Mouse (Mus musculus) embryonic facial prominence, embryonic 15.5 days (tissue): Measurements from ENCODE around the gene Ptpa. TPM values are rescaled to one million over a fixed set of nuclear protein-coding genes. Genes with fewer than 3 reads are reported as not detected.

ENCODE experiments used
- ATAC-seq: fragments of 200-750 bp; cut with Nextera tagmentation; 2 replicates; pipeline ENCODE4 v1.8.0; 2017; ENCODE audit warnings: low read depth, moderate TSS enrichment; ENCODE audit not compliant: insufficient number of reproducible peaks, low FRiP score, low TSS enrichment
- H3K27ac ChIP-seq: fragments of 300-500 bp; sonication (generic); replicated peaks from 2 replicates; pipeline ENCODE4 v1.5.1; 2015; ENCODE audit warnings: mild to moderate bottlenecking, inconsistent platforms
- H3K27me3 ChIP-seq: fragments of 300-500 bp; sonication (generic); 2 replicates; pipeline ENCODE4 v1.6.1; 2015; ENCODE audit warnings: inconsistent platforms
- H3K36me3 ChIP-seq: fragments of 300-500 bp; sonication (generic); 2 replicates; pipeline ENCODE4 v1.6.1; 2015; ENCODE audit warnings: mild to moderate bottlenecking, inconsistent platforms
- H3K4me1 ChIP-seq: fragments of 300-500 bp; sonication (generic); 2 replicates; pipeline ENCODE4 v1.6.1; 2015; ENCODE audit warnings: inconsistent platforms
- H3K4me2 ChIP-seq: fragments of 300-500 bp; sonication (generic); replicated peaks from 2 replicates; pipeline ENCODE4 v1.6.1; 2015; ENCODE audit warnings: mild to moderate bottlenecking, inconsistent platforms
- H3K4me3 ChIP-seq: fragments of 300-500 bp; sonication (generic); replicated peaks from 2 replicates; pipeline ENCODE4 v1.5.1; 2015; ENCODE audit warnings: mild to moderate bottlenecking, inconsistent platforms
- H3K9ac ChIP-seq: fragments of 300-500 bp; sonication (generic); 2 replicates; pipeline ENCODE4 v1.6.1; 2015; ENCODE audit warnings: inconsistent platforms
- H3K9me3 ChIP-seq: fragments of 300-500 bp; sonication (generic); replicated peaks from 2 replicates; pipeline ENCODE4 v1.6.1; 2016; ENCODE audit warnings: inconsistent platforms
- WGBS: fragments of 180-500 bp; shearing (Covaris S2); methylation state at CpG from one replicate; pipeline ENCODE4 v1.1.7; 2015; 5-methylcytosine and 5-hydroxymethylcytosine counted together
- polyA plus RNA-seq: library from polyadenylated mRNA; unstranded; fragments of >200 nt; fragmentation: Nextera tagmentation; extraction: Ambion mirVana; gene quantifications from 2 replicates; pipeline ENCODE4 v1.2.1, GENCODE M21; 2015

Gene Ptpa
- polyA plus RNA-seq, 1 experiment from 2014 or later: 146 TPM

DNA sequence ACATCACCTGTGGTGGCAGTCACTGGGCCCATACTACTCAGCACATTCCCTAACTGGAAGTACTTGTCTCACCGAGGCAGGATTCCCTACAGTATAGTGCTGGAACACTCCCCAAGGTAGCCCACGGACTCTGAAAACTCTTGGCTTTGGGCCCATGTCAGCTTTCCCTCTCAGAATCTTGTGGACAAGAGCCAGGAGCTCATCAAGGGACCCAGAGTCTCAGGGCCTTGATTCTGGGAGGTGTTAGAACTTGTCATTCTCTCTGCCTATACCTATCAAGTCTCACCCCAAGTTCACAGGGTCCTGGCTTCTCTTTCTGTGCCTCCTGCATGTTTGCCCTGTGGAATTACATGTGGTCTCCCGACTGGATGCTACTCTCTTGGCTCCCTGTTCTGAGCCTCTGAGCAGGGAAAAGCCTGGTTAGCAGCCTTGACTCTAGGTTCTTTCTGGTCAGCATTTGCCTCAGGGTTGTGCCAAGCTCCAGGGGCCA lies 24.4 kb downstream of the Ptpa start:
- peak overlapping the region; percentile 31 for H3K9ac ChIP-seq
- peaks cover 59% of the 10 kb centered on the region for H3K4me1 ChIP-seq
- 13% methylated on average over 3 of the region's 3 CpGs for WGBS
- H3K36me3 ChIP-seq: peaks cover 40% of the 10 kb centered on the region
- peak overlapping the region; percentile 100 for H3K27ac ChIP-seq
- peak overlapping the region; percentile 53; the same call in 1 of the 2 replicates for H3K4me2 ChIP-seq
- H3K9me3 ChIP-seq: no peaks in the 10 kb centered on the region
- H3K27me3 ChIP-seq: no peaks in the 10 kb centered on the region
- H3K4me3 ChIP-seq: no peak overlapping the region
- ATAC-seq: no peak

DNA sequence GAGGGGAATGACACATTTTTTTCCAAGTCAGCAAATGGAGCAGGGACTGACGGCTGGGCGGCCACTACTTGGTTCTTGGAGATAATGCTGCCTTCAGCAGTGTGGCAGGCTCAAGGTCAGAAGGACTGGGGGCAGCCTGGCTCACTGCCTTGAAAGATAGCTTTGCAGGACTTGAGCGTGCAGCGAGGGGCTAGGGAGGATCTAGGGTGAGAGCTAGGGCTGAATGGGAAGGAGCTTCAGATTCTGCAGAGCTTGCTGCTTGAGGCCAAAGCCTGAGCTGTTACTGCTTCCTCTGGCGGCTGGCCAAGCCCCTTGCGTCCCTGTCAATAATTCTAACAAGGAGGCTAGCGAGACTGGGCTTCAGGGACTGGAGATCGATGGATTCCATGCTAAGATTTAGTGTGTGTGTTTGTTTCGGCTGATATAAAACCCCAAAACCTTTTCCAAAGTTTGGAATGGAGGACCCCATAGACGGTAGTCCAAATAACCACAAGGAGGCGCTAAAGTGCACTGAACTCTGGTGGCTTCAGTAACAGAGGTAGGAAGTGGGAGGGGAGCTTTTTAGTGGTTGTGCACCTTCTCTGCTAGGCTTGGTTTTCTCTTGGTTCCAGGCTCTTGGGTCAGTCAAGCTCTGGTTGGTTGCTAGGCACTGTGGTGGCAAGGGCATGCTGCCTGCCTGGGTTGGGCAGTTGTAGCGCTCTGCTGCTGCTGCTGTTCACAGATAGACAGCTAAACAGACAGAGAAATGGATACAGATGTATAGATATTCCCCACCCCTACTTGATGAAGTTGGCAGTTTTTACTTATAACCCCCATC lies 25.1 kb downstream of the Ptpa start:
- peaks cover 65% of the 10 kb centered on the region for H3K4me1 ChIP-seq
- WGBS: 6% methylated on average over 12 of the region's 12 CpGs
- peak; percentile 46 for ATAC-seq
- peak overlapping the region; percentile 29; the same call in 1 of the 2 replicates for H3K4me3 ChIP-seq
- H3K9ac ChIP-seq: peak overlapping the region; percentile 31
- peaks cover 42% of the 10 kb centered on the region for H3K36me3 ChIP-seq
- H3K4me2 ChIP-seq: peak overlapping the region; percentile 53
- no peaks in the 10 kb centered on the region for H3K27me3 ChIP-seq
- H3K27ac ChIP-seq: peak overlapping the region; percentile 100
- H3K9me3 ChIP-seq: no peaks in the 10 kb centered on the region

DNA sequence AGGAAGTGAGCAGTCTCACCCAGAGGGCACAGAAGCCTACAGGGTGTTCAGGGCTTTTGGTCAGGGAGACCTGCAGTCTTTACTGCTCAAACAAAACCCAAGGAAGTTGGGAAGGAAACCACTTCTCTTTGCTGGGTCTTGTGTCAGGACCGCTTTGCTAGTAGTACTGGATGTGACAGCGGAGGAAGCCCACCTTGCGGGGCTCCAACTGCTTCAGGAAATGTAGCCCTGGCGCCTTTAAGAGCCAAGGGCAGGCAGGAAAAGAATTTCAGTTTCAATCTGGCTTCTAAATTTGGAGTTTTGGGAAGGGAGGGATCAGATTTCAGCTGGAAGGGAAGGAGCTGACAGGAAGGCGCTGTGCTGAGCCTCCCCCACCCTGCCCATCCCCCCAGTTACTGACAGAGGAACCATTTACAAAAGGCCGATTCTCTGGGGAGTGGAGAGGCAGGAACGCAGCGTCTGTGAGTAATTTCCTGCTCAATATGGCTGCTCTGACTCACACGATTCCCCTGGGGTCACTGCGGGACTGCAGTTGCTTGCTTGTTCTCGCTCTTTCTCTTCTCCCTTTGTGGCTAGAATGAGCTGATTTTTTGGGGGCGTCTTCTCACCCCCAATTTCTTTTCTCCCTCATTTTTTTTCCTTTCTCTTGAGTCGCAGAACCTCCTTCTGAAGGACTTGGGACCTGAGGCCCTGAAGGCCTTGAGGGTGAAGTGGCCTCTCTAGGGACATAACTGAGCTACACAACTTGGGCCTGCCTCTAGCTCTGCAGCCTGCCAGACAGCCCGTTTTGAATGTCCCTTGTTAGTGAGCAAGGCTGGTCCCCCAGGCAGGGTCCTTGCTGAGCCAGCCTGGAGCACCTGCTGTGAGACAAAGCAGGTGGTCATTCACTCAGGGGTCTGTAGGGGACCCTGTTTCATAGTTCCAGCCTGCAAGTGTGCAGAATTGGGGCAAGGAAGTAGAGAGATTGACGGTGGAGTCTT lies 26.0 kb downstream of the Ptpa start:
- H3K4me3 ChIP-seq: peak overlapping the region; percentile 29
- peak; percentile 83 for ATAC-seq
- H3K4me1 ChIP-seq: peaks cover 68% of the 10 kb centered on the region
- peak overlapping the region; percentile 100 for H3K27ac ChIP-seq
- peaks cover 46% of the 10 kb centered on the region for H3K36me3 ChIP-seq
- H3K9ac ChIP-seq: peak overlapping the region; percentile 15; the same call in 1 of the 2 replicates
- peak overlapping the region; percentile 53 for H3K4me2 ChIP-seq
- no peaks in the 10 kb centered on the region for H3K27me3 ChIP-seq
- H3K9me3 ChIP-seq: no peaks in the 10 kb centered on the region
- WGBS: 2% methylated on average over 15 of the region's 15 CpGs

DNA sequence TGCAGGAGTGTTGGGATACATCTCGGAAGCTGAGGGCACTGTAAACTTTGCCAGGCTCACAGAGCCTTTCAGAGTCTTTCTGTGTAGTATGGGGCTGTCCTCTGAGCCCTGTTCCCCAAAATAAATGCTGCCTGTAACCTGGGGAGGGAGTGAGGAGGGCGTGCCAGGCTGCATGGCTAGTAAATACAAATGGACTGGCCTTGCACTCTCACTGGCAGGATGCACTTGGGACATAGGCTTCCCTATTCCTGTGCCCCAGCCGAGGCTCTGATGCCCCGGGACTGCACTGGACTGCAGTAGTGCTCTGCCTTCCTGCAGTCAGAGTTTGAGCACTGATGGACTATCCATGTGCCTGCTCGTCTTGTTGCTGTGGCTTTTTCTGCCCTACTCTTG lies 26.7 kb downstream of the Ptpa start:
- H3K4me3 ChIP-seq: peak overlapping the region; percentile 29
- no peak for ATAC-seq
- H3K4me1 ChIP-seq: peaks cover 68% of the 10 kb centered on the region
- H3K27ac ChIP-seq: peak overlapping the region; percentile 100
- 0 out of 2 replicates have a peak overlapping the region, but pooled peaks have one; percentile 6 for H3K9ac ChIP-seq
- no peaks in the 10 kb centered on the region for H3K9me3 ChIP-seq
- WGBS: 24% methylated on average over 5 of the region's 5 CpGs
- peak overlapping the region; percentile 53 for H3K4me2 ChIP-seq
- H3K27me3 ChIP-seq: no peaks in the 10 kb centered on the region
- H3K36me3 ChIP-seq: peaks cover 41% of the 10 kb centered on the region

DNA sequence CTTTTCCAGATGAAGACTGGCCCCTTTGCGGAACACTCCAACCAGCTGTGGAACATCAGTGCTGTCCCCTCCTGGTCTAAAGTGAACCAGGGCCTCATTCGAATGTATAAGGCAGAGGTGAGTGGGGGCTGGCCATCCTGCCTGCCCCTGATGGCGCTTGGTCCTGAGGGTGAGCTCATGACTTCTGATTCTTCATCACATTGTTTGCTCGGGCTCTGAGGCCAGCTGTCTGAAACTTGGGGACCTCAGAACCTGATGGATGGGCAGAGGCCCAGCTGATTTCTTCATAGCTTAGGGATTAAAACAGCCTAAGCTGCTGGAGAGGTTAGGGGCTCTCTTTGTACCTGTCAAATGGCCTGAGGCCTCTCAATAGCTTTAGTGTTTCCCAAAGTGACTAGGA lies 27.4 kb downstream of the Ptpa start:
- H3K4me3 ChIP-seq: no peak overlapping the region
- peaks cover 39% of the 10 kb centered on the region for H3K36me3 ChIP-seq
- no peaks in the 10 kb centered on the region for H3K9me3 ChIP-seq
- peak overlapping the region; percentile 53; the same call in 1 of the 2 replicates for H3K4me2 ChIP-seq
- H3K27ac ChIP-seq: peak overlapping the region; percentile 100
- ATAC-seq: no peak
- H3K4me1 ChIP-seq: peaks cover 68% of the 10 kb centered on the region
- H3K27me3 ChIP-seq: no peaks in the 10 kb centered on the region
- H3K9ac ChIP-seq: no peak overlapping the region
- WGBS: 48% methylated on average over 4 of the region's 4 CpGs

DNA sequence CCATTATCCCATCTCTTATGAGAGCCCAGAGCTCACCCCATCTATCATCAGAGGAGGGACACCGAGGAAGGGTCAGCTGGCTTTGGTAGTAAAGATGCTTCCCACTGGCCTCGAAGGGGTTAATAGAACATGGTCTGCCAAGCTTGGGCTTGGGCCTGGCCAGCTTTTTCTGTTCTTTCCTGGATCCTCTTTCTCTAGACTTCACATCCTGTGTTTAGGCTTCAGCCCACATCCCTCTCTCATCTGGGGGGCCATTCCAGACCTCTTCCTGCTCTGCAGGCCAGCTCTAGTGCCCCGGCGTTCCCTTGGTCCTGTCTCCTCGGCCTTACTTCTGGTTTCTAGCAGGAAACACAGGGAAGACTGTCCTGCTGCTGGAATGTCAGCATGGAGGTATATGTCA lies 28.2 kb downstream of the Ptpa start:
- Histone ChIP-seq H3K36me3 (peaks cover 36% of the 10 kb centered on the region), H3K9ac (no peak overlapping the region), H3K9me3 (no peaks in the 10 kb centered on the region), H3K27me3 (no peaks in the 10 kb centered on the region), H3K27ac (peak overlapping the region; percentile 73), H3K4me1 (peaks cover 68% of the 10 kb centered on the region), H3K4me2 (no peak overlapping the region), H3K4me3 (no peak overlapping the region)
- WGBS: 63% methylated on average over 5 of the region's 5 CpGs
- ATAC-seq: no peak

DNA sequence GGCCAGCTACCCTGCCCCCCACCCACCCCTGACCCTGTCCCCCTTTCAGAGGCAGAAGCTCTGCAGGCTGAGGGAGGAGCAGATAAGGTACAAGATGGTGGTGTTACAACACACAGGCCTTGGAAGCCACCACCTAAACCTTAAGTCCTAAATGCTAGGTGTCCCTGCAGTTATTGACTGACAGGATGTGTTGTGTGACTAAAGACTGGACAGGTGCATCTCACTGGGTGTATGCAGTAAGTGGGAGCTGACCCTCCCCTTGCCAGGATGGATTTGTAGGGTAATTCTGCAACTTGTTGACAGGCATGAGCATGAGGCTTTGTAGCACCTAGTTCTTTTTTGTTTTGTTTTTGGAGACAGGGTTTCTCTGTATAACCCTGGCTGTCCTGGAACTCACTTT lies 28.6 kb downstream of the Ptpa start:
- peaks cover 36% of the 10 kb centered on the region for H3K36me3 ChIP-seq
- H3K4me1 ChIP-seq: peaks cover 66% of the 10 kb centered on the region
- H3K9ac ChIP-seq: no peak overlapping the region
- H3K9me3 ChIP-seq: no peaks in the 10 kb centered on the region
- H3K27me3 ChIP-seq: no peaks in the 10 kb centered on the region
- no peak overlapping the region for H3K4me3 ChIP-seq
- no peak for ATAC-seq
- H3K4me2 ChIP-seq: no peak overlapping the region
- peak overlapping the region; percentile 73 for H3K27ac ChIP-seq

DNA sequence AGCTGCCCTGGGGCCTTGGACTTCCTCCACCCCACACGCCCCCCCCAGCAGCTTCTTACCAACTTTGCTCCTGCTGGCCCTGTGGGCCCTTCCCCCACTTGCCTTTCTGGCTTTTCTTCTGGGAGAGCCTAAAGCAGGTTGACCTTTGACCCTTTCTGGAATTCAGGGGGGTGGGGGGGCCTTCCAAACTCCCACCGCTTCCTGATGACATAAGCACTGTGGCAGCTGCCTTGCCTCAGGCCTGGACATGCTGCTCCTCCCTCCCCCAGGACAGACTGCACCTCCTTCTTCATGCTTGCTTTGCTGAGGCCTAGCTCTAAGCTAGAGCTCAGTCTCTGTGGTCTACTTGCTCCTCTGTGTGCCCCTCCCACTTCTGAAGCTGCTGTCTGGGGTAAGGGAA lies 29.5 kb downstream of the Ptpa start:
- Histone ChIP-seq H3K9ac (peak overlapping the region; percentile 23; the same call in 1 of the 2 replicates), H3K4me1 (peaks cover 58% of the 10 kb centered on the region), H3K36me3 (peaks cover 37% of the 10 kb centered on the region), H3K27ac (peak overlapping the region; percentile 73), H3K9me3 (peaks cover 5% of the 10 kb centered on the region; the same call in 1 of the 2 replicates), H3K27me3 (no peaks in the 10 kb centered on the region), H3K4me3 (no peak overlapping the region; the same call in 1 of the 2 replicates), H3K4me2 (no peak overlapping the region)
- no peak for ATAC-seq
- 30% methylated on average over 2 of the region's 2 CpGs for WGBS

DNA sequence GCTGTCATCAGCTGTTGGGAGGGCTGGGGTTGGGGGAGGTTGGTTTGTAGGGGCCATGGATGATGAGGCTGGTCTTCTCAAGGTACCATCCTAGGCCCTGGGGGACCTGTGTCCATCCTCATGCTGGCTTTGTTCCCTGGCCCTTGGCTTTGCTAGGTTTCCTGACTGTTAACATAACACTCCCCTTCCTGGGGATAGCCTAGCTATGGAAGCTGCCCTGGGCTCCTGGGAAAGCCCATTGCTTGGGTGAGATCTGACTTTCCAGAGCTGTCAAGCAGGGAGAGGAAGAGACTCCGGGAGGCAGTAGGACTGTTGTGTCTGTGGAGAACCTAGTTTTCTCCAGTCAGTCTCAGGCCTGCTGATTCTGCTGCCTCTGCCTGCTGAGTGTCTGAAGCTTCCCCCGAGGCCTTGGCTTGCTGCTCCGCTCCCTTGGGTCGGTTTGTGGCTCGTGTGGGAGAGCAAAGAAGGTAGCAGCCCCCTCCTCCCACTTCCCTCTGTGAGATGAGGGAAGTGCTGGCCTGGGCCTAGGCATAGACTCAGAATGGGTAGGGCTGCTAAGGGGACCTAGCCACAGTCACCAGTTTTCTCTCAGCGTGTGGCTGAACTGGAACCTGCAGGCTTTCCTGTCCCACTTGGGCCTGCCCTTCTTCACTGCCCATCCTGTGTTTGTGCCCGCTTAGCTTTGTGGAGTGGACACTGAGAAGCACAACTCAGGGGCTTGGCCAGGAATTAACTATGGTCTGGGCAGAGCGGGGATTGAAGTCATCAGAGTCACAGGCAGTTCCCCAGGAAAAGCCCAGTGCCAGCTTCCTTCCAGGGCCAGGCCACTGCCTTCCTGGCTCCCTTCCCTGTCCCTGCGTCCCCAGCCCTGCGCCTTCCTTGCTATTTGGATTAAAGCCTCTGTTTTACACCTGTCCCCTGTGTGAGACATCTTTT lies 31.3 kb downstream of the Ptpa start:
- peaks cover 44% of the 10 kb centered on the region for H3K36me3 ChIP-seq
- 74% methylated on average over 10 of the region's 10 CpGs for WGBS
- H3K9ac ChIP-seq: no peak overlapping the region
- H3K9me3 ChIP-seq: peaks cover 7% of the 10 kb centered on the region; the same call in 1 of the 2 replicates
- no peaks in the 10 kb centered on the region for H3K27me3 ChIP-seq
- no peak overlapping the region for H3K4me3 ChIP-seq
- H3K4me2 ChIP-seq: no peak overlapping the region
- ATAC-seq: no peak
- H3K27ac ChIP-seq: peak overlapping the region; percentile 31
- H3K4me1 ChIP-seq: peaks cover 39% of the 10 kb centered on the region

DNA sequence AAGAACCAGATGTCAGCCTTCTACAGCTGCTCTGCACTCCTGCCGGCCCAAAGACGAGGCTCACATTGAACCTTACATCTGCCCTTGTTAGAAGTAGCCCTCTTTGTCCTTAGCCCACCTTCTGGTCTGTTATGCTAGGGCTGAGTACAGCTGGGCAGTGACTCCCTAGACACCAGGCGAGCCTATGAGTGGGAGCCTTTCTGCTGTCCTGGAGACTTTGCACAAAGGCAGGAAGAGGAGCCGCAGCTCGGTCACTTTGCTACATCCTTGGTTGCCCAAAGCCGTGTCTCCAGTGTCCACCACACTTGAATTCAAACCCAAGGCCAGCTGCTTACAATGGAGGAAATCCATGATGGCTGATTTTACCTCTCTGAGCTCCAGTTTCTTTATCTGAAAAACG lies 32.5 kb downstream of the Ptpa start:
- no peak overlapping the region for H3K27ac ChIP-seq
- peaks cover 44% of the 10 kb centered on the region for H3K36me3 ChIP-seq
- H3K4me1 ChIP-seq: peaks cover 27% of the 10 kb centered on the region
- no peak overlapping the region for H3K9ac ChIP-seq
- peaks cover 7% of the 10 kb centered on the region; the same call in 1 of the 2 replicates for H3K9me3 ChIP-seq
- ATAC-seq: no peak
- WGBS: 78% methylated on average over 7 of the region's 7 CpGs
- H3K27me3 ChIP-seq: no peaks in the 10 kb centered on the region
- H3K4me2 ChIP-seq: no peak overlapping the region
- no peak overlapping the region for H3K4me3 ChIP-seq
